Mouse (Mus musculus) hindbrain, embryonic 14.5 days (tissue): Measurements from ENCODE around the gene Edc3. TPM values are rescaled to one million over a fixed set of nuclear protein-coding genes. Genes with fewer than 3 reads are reported as not detected.

ENCODE experiments used
- ATAC-seq: fragments of 200-750 bp; cut with Nextera tagmentation; 2 replicates; pipeline ENCODE4 v1.8.0; 2017; ENCODE audit warnings: moderate number of reproducible peaks, mild to moderate bottlenecking, moderate TSS enrichment, moderate library complexity; ENCODE audit not compliant: low FRiP score
- DNase-seq: peaks from one replicate; pipeline ENCODE4 v3.0.0-alpha.2; 2015; ENCODE audit warnings: low spot score
- H3K27ac ChIP-seq: fragments of 300-500 bp; sonication (generic); 2 replicates; pipeline ENCODE4 v1.5.1; 2014; ENCODE audit warnings: mild to moderate bottlenecking, moderate library complexity
- H3K27me3 ChIP-seq: fragments of 300-500 bp; sonication (generic); 2 replicates; pipeline ENCODE4 v1.6.1; 2014; ENCODE audit warnings: mild to moderate bottlenecking, low read length, mixed read lengths; ENCODE audit not compliant: control insufficient read depth, insufficient read depth
- H3K36me3 ChIP-seq: fragments of 300-500 bp; sonication (generic); replicated peaks from 2 replicates; pipeline ENCODE4 v1.6.1; 2014; ENCODE audit not compliant: control insufficient read depth, insufficient read depth
- H3K4me1 ChIP-seq: fragments of 300-500 bp; sonication (generic); replicated peaks from 2 replicates; pipeline ENCODE4 v1.6.1; 2014; ENCODE audit warnings: antibody characterized with exemption, low read length, mixed read lengths; ENCODE audit not compliant: control insufficient read depth, insufficient read depth
- H3K4me2 ChIP-seq: fragments of 300-500 bp; sonication (generic); replicated peaks from 2 replicates; pipeline ENCODE4 v1.6.1; 2014; ENCODE audit warnings: mild to moderate bottlenecking, moderate library complexity
- H3K4me3 ChIP-seq: fragments of 300-500 bp; sonication (generic); replicated peaks from 2 replicates; pipeline ENCODE4 v1.5.1; 2014; ENCODE audit warnings: mild to moderate bottlenecking, low read length
- H3K9ac ChIP-seq: fragments of 300-500 bp; sonication (generic); 2 replicates; pipeline ENCODE4 v1.6.1; 2014
- H3K9me3 ChIP-seq: fragments of 300-500 bp; sonication (generic); 2 replicates; pipeline ENCODE4 v1.6.1; 2016; ENCODE audit warnings: low read length; ENCODE audit not compliant: control insufficient read depth
- WGBS: fragments of 180-500 bp; shearing (Covaris S2); extraction: QIAGEN DNeasy Blood & Tissue Kit; methylation state at CpG from one replicate; pipeline ENCODE4 v1.1.7; 2014; 5-methylcytosine and 5-hydroxymethylcytosine counted together
- polyA plus RNA-seq: library from polyadenylated mRNA; unstranded; fragments of >200 nt; fragmentation: Nextera tagmentation; extraction: Ambion mirVana; gene quantifications from 2 replicates; pipeline ENCODE4 v1.2.1, GENCODE M21; 2014

The Edc3 gene
- polyA plus RNA-seq, 1 experiment from 2014 or later: 22.1 TPM

- Histone ChIP-seq H3K4me3 (no peak overlapping the region), H3K9me3 (no peaks in the 10 kb centered on the region), H3K9ac (no peak overlapping the region), H3K27me3 (no peaks in the 10 kb centered on the region), H3K4me1 (no peaks in the 10 kb centered on the region), H3K36me3 (peaks cover 45% of the 10 kb centered on the region), H3K4me2 (no peak overlapping the region), H3K27ac (no peak overlapping the region)
- 92% methylated on average over 1 of the region's 1 CpGs for WGBS
- DNase-seq: no peak
- no peak for ATAC-seq
These were observed 14.0 kb downstream of the Edc3 start for GRCm38 (mm10) chr9:57722371-57722770.

- Histone ChIP-seq H3K9ac (no peak overlapping the region), H3K27ac (no peak overlapping the region), H3K4me3 (no peak overlapping the region), H3K36me3 (peaks cover 45% of the 10 kb centered on the region), H3K4me2 (no peak overlapping the region), H3K9me3 (no peaks in the 10 kb centered on the region), H3K27me3 (no peaks in the 10 kb centered on the region), H3K4me1 (no peaks in the 10 kb centered on the region)
- no peak for DNase-seq
- WGBS: 76% methylated on average over 5 of the region's 5 CpGs
- ATAC-seq: no peak
These were observed 15.0 kb downstream of the Edc3 start for GRCm38 (mm10) chr9:57723315-57723715.

- H3K27ac ChIP-seq: no peak overlapping the region
- 92% methylated on average over 5 of the region's 5 CpGs for WGBS
- no peaks in the 10 kb centered on the region for H3K27me3 ChIP-seq
These were observed 15.5 kb downstream of the Edc3 start for GRCm38 (mm10) chr9:57723796-57724195.

GRCm38 (mm10) chr9:57724701-57725100, 16.4 kb downstream of the Edc3 start:
- H3K36me3 ChIP-seq: peaks cover 43% of the 10 kb centered on the region
- H3K9me3 ChIP-seq: no peaks in the 10 kb centered on the region
- no peak overlapping the region for H3K4me3 ChIP-seq
- ATAC-seq (no peak), DNase-seq (no peak)
- no peaks in the 10 kb centered on the region for H3K27me3 ChIP-seq
- no peak overlapping the region for H3K27ac ChIP-seq
- H3K9ac ChIP-seq: no peak overlapping the region
- 94% methylated on average over 3 of the region's 3 CpGs for WGBS
- no peaks in the 10 kb centered on the region for H3K4me1 ChIP-seq
- H3K4me2 ChIP-seq: no peak overlapping the region

More at GRCm38 (mm10) chr9:57723796-57724195, 15.5 kb downstream of the Edc3 start:
- peaks cover 41% of the 10 kb centered on the region for H3K36me3 ChIP-seq
- no peak for ATAC-seq
- H3K9me3 ChIP-seq: no peaks in the 10 kb centered on the region
- H3K4me3 ChIP-seq: no peak overlapping the region
- H3K4me1 ChIP-seq: no peaks in the 10 kb centered on the region
- H3K4me2 ChIP-seq: no peak overlapping the region
- DNase-seq: no peak
- no peak overlapping the region for H3K9ac ChIP-seq

GRCm38 (mm10) chr9:57728312-57728711, 20.0 kb downstream of the Edc3 start:
- Histone ChIP-seq H3K36me3 (peaks cover 30% of the 10 kb centered on the region), H3K27me3 (no peaks in the 10 kb centered on the region)

GRCm38 (mm10) chr9:57733606-57734005, 25.3 kb downstream of the Edc3 start:
- no peak overlapping the region for H3K4me3 ChIP-seq
- ATAC-seq (no peak), DNase-seq (no peak)
- peaks cover 28% of the 10 kb centered on the region for H3K36me3 ChIP-seq
- H3K27ac ChIP-seq: no peak overlapping the region
- 97% methylated on average over 6 of the region's 6 CpGs for WGBS
- no peaks in the 10 kb centered on the region for H3K27me3 ChIP-seq
- no peaks in the 10 kb centered on the region for H3K9me3 ChIP-seq
- no peak overlapping the region for H3K4me2 ChIP-seq
- H3K4me1 ChIP-seq: no peaks in the 10 kb centered on the region
- H3K9ac ChIP-seq: no peak overlapping the region

More at GRCm38 (mm10) chr9:57728312-57728711, 20.0 kb downstream of the Edc3 start:
- WGBS: 100% methylated on average over 1 of the region's 1 CpGs
- H3K4me3 ChIP-seq: no peak overlapping the region
- DNase-seq (no peak), ATAC-seq (no peak)
- H3K27ac ChIP-seq: no peak overlapping the region
- H3K9me3 ChIP-seq: no peaks in the 10 kb centered on the region
- H3K9ac ChIP-seq: no peak overlapping the region
- H3K4me1 ChIP-seq: no peaks in the 10 kb centered on the region
- H3K4me2 ChIP-seq: no peak overlapping the region

- ATAC-seq (no peak), DNase-seq (no peak)
- H3K4me1 ChIP-seq: no peaks in the 10 kb centered on the region
- no peaks in the 10 kb centered on the region for H3K9me3 ChIP-seq
- WGBS: 91% methylated on average over 5 of the region's 5 CpGs
- no peak overlapping the region for H3K27ac ChIP-seq
- no peak overlapping the region for H3K9ac ChIP-seq
- no peak overlapping the region for H3K4me2 ChIP-seq
- no peaks in the 10 kb centered on the region for H3K27me3 ChIP-seq
- H3K4me3 ChIP-seq: no peak overlapping the region
- H3K36me3 ChIP-seq: peaks cover 39% of the 10 kb centered on the region
These were observed 31.5 kb downstream of the Edc3 start for GRCm38 (mm10) chr9:57739863-57740262.

- peak; percentile 76 for DNase-seq
- H3K4me1 ChIP-seq: no peaks in the 10 kb centered on the region
- H3K9me3 ChIP-seq: no peaks in the 10 kb centered on the region
- H3K36me3 ChIP-seq: peaks cover 84% of the 10 kb centered on the region
- WGBS: 84% methylated on average over 3 of the region's 3 CpGs
- H3K9ac ChIP-seq: no peak overlapping the region
- no peak overlapping the region for H3K27ac ChIP-seq
- no peak overlapping the region for H3K4me2 ChIP-seq
- ATAC-seq: peak; percentile 14; the same call in 1 of the 2 replicates
- no peak overlapping the region for H3K4me3 ChIP-seq
- H3K27me3 ChIP-seq: no peaks in the 10 kb centered on the region
These were observed 36.2 kb downstream of the Edc3 start for GRCm38 (mm10) chr9:57744462-57745091.

- Histone ChIP-seq H3K4me1 (no peaks in the 10 kb centered on the region), H3K4me3 (no peak overlapping the region), H3K9ac (no peak overlapping the region), H3K27ac (no peak overlapping the region), H3K36me3 (peaks cover 86% of the 10 kb centered on the region), H3K27me3 (no peaks in the 10 kb centered on the region), H3K9me3 (no peaks in the 10 kb centered on the region), H3K4me2 (no peak overlapping the region)
- ATAC-seq (no peak), DNase-seq (no peak)
- 88% methylated on average over 1 of the region's 1 CpGs for WGBS
These were observed 38.7 kb downstream of the Edc3 start for GRCm38 (mm10) chr9:57747067-57747466.

GRCm38 (mm10) chr9:57748137-57748536, 39.8 kb downstream of the Edc3 start:
- 76% methylated on average over 6 of the region's 6 CpGs for WGBS
- Histone ChIP-seq H3K9me3 (no peaks in the 10 kb centered on the region), H3K27me3 (no peaks in the 10 kb centered on the region), H3K4me2 (no peak overlapping the region), H3K4me3 (no peak overlapping the region), H3K4me1 (no peaks in the 10 kb centered on the region), H3K9ac (no peak overlapping the region), H3K36me3 (peaks cover 91% of the 10 kb centered on the region), H3K27ac (no peak overlapping the region)
- ATAC-seq (no peak; the same call in 1 of the 2 replicates), DNase-seq (no peak)
